Mouse (Mus musculus): ENCODE results near the gene Ccl6.

Ccl6 gene

GRCm38 (mm10) chr11:83595669-83596455 is 3.0 kb upstream of the Ccl6 start:
- no peak for DNase-seq (ENCODE audit: low spot score in 2 of 2)

DNA sequence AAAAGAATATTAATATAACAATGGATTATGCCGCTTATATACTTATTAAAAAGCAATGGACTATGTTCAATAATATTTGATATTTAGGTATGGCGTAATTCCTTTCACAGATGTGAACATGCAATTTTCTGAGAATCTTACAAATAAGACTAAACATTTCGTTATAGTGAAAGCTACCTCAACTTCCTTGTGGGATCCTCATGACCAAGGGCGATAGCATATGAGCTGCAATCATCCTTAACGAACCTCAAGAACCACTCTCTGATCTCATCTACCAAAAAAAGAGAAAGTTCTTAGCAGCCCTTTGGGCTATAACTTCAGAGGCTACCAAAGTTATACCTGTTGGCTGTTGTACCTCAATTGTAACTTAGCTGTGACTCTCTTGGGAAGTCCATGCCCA is 566 bp upstream of the Ccl6 start:
- no peak for DNase-seq (ENCODE audit: low spot score in 2 of 2)

DNA sequence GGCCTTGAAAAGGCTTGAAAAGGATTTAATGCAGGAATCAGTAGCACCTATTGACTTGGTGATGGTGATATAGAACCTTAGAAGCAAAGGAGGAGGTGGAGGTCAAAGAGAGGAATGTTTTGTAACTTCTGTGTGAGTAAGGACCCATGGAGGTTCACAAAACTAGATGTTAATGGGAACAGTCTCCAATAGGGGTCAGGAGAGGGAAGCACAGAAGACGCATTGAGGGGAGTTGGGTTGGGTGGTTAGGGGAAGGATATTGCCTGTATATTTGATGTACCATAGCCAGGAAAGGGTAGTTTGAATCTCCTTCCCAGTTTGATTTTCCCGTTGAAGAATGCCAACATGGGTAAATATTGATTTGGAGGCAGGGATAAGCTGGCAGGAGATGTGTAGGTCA is 8.7 kb downstream of the Ccl6 start:
- DNase-seq (ENCODE audit: low spot score in 2 of 2): no peak

GRCm38 (mm10) chr11:83583450-83583754 is 9.5 kb downstream of the Ccl6 start:
- DNase-seq (ENCODE audit: low spot score in 2 of 2): no peak

DNA sequence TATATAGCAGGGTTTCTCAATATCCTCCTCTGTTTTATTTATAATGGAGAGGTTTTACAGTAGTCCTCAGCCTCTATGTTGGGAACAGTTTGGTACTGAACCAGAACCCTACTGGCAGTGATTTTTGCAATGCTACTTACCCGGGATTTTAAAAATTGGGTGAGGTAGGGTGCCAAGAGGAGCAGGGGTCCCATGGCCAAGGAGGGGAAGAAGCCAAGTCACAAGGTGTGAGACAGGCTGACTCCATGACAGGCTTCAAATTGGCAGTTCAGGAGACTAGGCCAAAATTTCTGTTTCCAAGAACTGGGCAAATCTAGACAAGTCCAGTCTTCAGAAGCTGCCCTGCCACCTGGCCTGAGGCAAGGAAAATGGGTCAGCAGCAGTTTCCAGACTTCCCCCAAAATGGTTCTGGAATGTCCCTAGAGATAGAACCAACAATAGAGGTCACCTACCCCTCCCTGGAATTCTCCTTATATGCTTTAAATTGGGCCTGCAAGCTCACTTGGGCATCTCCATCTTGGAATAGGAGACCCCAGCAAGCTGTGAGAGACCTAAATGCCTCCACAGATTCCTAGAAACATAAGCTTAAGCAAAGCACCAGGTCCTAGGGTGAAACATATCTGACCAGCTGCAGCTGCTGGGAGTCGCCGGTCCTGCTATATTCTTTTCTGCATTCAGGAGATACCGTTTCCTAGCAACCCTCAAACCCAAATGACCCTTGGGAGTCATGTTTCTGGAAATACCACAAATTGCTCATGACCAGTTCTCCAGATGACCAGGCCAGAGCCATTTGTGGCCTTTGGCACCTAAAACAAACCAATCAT is 10.0 kb downstream of the Ccl6 start:
- no peak for DNase-seq (ENCODE audit: low spot score in 2 of 2)

DNA sequence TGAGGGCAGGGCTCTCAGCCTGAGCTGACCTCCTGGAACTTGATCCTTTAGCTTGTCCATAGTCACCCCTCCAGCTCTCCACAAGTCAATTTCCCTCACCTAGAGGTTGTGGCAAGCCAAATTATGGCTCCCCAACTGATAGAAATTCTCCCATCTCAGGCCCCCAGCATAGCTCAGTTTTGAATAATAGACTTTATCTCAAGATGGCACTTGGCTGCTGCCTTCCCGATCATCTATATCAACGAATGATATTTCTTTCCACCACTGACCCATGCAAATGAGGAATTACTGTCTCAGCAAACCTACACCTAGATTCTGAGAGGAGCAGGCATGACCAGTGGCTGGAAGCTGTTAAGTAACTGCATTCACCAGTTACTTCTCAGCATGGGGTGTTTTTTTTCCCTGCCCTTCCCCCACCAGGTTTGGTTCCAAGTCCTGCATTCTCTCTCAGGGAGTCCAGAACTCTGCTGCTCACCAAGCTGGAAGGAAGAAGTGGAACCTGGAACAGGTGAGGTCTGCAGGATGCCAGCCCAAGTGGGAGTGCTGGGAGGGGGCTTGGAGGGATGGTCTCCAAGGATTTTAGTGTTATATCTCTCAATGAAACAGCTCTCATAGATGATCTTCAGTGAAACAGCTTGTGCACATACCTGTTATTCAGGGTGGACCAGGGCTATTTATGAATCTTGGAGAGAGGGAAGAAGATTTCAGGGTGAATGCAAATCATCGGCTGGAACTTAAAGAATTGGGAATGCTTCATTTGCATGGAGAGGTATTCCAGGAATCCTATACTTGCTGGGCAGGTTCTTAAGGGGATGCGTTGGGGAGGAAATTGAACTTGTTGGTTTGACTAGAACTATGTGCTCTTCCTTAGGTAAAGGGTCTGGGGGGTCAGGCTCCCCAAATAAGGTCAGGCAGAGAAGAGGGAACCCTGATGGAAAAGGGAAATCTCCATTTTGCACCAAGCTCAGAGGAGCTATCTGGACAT is 11.0 kb downstream of the Ccl6 start:
- DNase-seq (ENCODE audit: low spot score in 2 of 2): no peak

DNA sequence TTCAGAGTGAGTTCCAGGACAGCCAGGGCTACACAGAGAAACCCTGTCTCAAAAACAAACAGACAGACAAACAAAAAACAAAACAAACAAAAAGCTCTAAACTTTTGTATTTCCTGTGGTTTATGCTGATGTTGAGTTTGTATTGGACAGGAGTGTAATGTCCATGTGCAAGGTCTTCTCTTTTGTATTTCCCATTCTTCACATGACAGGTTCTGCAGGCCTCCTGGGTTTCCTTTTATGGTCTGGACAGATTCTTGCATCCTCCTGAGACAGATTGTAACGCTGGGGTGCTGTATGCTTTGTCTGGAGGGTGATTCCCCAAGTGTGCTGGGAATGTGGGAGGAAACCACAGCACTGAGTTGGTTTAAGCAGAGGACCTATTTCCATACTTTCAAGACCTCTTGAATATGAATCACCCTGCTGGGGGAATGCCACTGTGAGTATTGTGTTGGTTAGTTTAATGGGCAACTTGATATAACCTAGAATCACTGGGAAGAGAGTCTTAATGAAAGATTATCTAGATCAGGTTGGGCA is 12.1 kb downstream of the Ccl6 start:
- no peak for DNase-seq (ENCODE audit: low spot score in 2 of 2)

DNA sequence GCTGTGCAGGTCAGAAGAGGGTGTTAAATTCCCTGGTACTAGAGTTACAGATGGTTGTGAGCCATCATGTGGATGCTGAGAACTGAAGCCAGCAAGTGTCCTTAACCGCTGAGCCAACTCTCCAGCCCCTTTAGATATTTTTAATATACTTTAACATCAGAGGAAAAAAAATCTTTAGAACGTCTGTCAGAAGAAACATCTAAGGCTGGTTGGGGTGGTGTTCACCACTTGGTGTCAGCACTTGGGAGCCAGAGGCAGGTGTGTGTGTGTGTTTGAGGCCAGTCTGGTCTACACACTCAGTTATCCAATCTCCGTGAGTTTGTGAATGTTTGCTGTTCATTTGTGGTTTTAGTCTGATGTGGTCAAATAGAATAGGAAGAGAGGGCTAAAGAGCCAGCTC is 13.9 kb downstream of the Ccl6 start:
- no peak for DNase-seq (ENCODE audit: low spot score in 2 of 2)

- no peak for DNase-seq (ENCODE audit: low spot score in 2 of 2)
These were observed 14.6 kb downstream of the Ccl6 start, which contains the start of gene Ccl9 for GRCm38 (mm10) chr11:83578186-83578760. TSS of gene Ccl9 (minus strand) at chr11:83578636.

DNA sequence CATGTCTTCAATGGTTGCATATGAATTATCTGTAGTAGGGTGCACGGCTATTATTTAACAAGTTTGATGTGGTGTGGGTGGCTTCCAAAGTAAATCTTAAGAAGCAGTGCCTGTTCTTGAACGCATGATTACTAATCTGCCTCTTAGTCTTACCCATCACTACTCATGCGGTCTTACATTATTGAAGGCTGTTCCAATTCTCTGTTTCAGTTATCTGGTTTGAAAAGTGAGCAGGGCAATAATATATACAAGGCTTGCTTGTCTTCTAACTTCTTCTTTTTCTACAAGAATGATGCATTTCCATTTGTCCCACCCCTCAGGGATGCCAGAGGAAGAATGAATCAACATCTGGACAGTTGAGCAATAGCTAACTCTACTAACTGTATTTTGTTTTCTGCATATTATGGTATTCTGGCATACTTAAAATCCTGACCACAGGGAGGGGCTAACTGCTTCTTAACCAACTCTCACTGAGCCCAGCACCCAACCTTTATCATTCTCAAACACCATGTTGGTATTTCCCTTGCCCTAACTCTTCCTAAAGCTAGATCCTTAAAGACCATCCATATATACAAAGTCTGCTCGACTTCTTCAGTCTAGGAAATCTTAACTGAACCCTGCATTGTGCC is 15.8 kb downstream of the Ccl6 start:
- no peak for DNase-seq (ENCODE audit: low spot score in 2 of 2)

DNA sequence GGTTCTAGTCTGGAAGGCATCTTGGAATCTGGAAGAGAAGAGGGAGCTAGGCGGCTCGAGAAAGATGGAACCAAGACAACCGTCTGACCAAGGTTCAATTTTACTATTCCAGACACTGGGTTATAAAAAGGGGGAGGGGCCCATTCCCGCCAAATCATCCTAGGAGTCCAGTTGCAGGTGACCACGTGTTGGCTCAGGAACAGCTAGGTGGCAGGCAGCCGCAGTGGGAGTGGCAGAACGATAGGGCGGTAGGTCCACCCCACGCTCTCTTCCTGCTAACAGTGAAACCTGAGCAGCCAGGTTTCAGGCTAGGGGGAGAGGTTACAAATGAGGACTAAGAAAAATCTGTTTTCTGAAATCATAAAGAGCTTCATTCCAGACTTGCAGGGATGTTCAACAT is 20.1 kb downstream of the Ccl6 start:
- DNase-seq (ENCODE audit: low spot score in 2 of 2): no peak

DNA sequence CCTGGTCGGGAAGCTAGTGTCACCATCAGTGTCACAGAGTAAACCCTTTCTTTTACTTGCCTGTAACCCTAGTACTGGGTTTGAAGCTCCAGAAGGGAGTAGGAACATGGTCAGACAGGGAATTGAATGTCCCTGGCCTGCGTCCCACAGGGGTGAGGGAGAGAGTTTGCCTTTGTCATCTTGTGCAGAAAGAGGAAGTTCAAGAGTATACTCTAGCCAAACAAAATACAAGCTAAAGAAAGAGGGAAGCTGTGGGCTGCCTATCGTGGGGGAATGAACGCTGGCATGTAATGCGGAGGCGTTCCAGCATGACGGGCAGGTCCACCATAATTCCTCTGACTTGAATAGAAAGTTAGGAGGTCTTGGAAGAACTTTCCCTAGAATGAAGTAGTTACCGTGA is 20.7 kb downstream of the Ccl6 start:
- DNase-seq (ENCODE audit: low spot score in 2 of 2): no peak

DNA sequence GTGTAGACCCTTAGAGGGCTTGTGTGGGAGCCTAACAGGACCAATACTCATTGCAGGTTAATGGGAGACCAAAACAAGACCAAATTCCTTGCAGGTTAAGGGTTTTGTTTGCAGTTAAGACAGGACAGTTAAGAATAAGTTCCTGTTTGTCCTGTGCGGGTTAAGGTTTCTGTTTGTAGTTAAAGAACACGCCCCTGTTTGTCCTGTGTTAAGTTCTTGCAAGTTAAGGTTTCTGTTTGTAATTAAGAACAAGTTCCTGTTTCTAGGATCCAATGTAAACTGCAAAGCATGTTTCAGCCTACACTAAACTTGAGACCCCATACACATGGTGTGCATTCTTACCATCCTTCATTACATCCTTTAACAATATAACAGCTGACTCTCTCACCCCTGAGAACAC is 22.7 kb downstream of the Ccl6 start:
- no peak for DNase-seq (ENCODE audit: low spot score in 2 of 2)

GRCm38 (mm10) chr11:83569249-83569648 is 23.6 kb downstream of the Ccl6 start:
- no peak for DNase-seq (ENCODE audit: low spot score in 2 of 2)

GRCm38 (mm10) chr11:83568786-83569185 is 24.1 kb downstream of the Ccl6 start:
- DNase-seq (ENCODE audit: low spot score in 2 of 2): no peak

GRCm38 (mm10) chr11:83568061-83568460 is 24.8 kb downstream of the Ccl6 start:
- DNase-seq (ENCODE audit: low spot score in 2 of 2): no peak

DNA sequence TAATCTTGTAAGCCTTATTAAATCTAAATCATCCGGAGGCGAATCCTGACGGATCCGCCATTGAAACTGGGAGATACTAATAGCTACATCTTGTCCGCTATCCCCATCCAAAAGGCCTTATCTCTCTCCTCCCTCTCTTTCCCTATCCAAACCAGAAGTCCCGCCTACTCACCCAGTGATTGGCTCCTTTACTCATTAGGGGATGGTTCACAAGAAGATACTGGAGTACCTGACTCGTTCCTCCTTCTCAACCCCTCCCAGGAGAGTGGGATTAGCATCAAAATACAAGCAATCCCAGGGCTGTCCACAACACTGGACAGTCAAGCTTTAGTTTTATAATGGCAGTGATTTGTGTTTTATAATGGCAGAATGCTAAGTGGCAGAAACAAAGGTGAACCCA is 25.6 kb downstream of the Ccl6 start:
- DNase-seq (ENCODE audit: low spot score in 2 of 2): no peak

DNA sequence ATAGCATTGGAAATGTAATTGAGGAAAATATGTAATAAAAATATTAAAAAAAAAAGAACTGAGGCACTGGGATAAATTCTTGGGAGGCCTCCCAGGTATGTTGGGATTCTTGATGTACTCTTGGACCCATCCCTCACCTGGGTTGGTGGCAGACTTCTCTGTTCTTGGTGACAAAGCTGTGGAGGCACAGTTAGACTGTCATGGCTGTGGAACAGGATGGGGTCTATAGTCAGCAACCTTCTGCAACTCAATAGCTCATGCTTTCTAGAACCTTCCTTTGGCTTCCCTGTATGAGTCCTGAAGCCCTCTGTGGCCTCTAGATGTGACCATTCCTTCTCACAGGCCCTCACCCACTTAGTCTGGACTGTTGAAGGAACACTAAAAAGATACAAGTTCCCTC is 26.3 kb downstream of the Ccl6 start:
- DNase-seq (ENCODE audit: low spot score in 2 of 2): no peak

DNA sequence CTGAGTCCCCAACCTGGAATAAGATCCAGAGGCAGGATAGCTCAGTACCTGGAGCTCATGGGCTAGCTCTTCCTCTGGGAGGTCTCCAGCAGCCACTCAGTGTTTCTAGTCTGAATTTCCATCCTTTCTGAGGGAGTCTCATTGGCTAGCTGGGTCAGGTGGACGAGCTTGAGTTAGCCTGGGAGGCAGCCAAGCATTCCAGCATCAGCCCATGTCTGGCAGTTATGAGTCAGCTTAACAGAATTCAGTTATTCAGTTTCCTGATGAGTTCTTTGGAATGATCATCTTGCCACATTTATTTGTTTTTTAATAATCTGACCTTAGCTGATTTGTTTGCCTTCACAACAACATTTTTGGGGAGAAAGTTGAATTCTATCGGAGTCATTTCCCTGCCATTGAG is 29.1 kb downstream of the Ccl6 start:
- DNase-seq (ENCODE audit: low spot score in 2 of 2): peak; percentile 19 to 31

- DNase-seq (ENCODE audit: low spot score in 2 of 2): no peak
These were observed 30.5 kb downstream of the Ccl6 start for GRCm38 (mm10) chr11:83562311-83562887.

- no peak for DNase-seq (ENCODE audit: low spot score in 2 of 2)
These were observed 32.5 kb downstream of the Ccl6 start for GRCm38 (mm10) chr11:83560405-83560804.
